Mouse (Mus musculus) lung, postnatal 0 days (tissue): ENCODE measurements around the gene Spata13.

Source experiments
- CTCF ChIP-seq: IDR thresholded peaks from 2 replicates; pipeline ENCODE4 v1.5.1; 2016; ENCODE audit warnings: antibody characterized with exemption, mild to moderate bottlenecking
- EP300 ChIP-seq: IDR thresholded peaks from 2 replicates; pipeline ENCODE4 v1.6.1; 2016; ENCODE audit warnings: antibody characterized with exemption, mild to moderate bottlenecking, control low read depth

GRCm38 (mm10) chr14:60721304-60721703 is 87.5 kb downstream of the Spata13 start:
- TF ChIP-seq EP300 (no peak), CTCF (no peak)
